Mouse (Mus musculus) small intestine, adult 2 months (tissue): ENCODE data around the gene Tex14.

Source experiments
- CTCF ChIP-seq: fragments of 200-500 bp; IDR thresholded peaks from 2 replicates; pipeline ENCODE4 v1.5.1; 2012; ENCODE audit warnings: low read depth, mild to moderate bottlenecking, control low read depth, inconsistent platforms, low read length, moderate library complexity, mixed read lengths; ENCODE audit not compliant: insufficient replicate concordance, insufficient read length; ENCODE audit errors: extremely low read depth
- POLR2A ChIP-seq: fragments of 200-500 bp; IDR thresholded peaks from 2 replicates; pipeline ENCODE4 v1.6.1; 2012; ENCODE audit warnings: low read depth, mild to moderate bottlenecking, control low read depth, inconsistent platforms, low read length, moderate library complexity

GRCm38 (mm10) chr11:87453216-87454034 is 48.6 kb downstream of the Tex14 start:
- no peak for TF ChIP-seq CTCF
- no peak for TF ChIP-seq POLR2A
